11 mouse cellular contexts compared by ENCODE assay signal in the genomic region with DNA sequence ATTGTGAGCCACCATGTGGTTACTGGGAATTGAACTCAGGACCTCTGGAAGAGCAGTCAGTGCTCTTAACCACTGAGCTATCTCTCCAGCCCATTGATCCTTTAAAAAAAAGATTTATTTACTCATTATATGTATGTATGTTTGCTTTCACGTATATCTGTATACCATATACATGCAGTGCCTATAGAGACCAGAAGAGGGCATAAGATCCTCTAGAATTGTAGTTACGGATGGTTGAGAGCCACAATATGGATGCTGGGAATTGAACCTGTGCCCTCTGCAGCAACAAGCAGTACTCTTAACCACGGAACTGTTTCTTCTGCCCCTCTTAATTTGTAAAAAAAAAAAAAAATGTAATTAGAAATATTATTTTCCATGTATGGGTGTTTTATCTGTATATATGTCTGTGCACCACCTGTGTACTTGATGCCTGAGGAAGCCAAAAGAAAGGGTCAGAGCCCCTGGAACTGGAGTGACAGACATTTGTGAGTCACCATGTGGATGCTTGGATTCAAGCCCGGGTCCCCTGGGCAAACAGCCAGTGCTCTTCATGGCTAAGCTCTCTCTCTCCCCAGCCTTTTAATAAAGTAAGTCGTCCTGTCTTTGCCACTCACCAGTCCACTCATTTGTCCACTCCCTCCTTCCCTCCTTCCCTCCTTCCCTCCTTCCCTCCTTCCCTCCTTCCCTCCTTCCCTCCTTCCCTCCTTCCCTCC. TPM values are rescaled to one million over a fixed set of nuclear protein-coding genes. Genes with fewer than 3 reads are reported as not detected.
A peak's percentile ranks its signal among the peaks of the same experiment; 100 is the strongest.
DNase-seq lines count a peak whose midpoint lies in the region; ATAC-seq and TF ChIP-seq lines count a peak whose summit lies in the region.
"Had no signal": no experiment of that assay in that cellular context is flagged by ENCODE, and none has a peak within 500 bp of the region (broad histone marks: within the 10 kb centered on the region; RNA-seq: fewer than 3 reads in every experiment).

No protein-coding gene starts in this region.

- no peaks in the 10 kb centered on the region for H3K27me3 ChIP-seq in lung, embryonic 14.5 days (ENCODE audit: insufficient read depth, low read length)

- no peaks in the 10 kb centered on the region for H3K36me3 ChIP-seq in lung, embryonic 14.5 days (ENCODE audit: insufficient read depth)
- H3K36me3 ChIP-seq: embryonic facial prominence, embryonic 10.5 days; heart, embryonic 13.5 days had no signal

- no peak overlapping the region for H3K4me3 ChIP-seq in gastrocnemius, adult 2 months
- H3K4me3 ChIP-seq in lung, embryonic 14.5 days (ENCODE audit: low read depth, low read length): no peak overlapping the region
- H3K4me3 ChIP-seq: embryonic facial prominence, embryonic 10.5 days; heart, embryonic 13.5 days had no signal

- peak; percentile 47 for DNase-seq in gastrocnemius, adult 2 months
- DNase-seq in gastrocnemius, postnatal 25 days: no peak
- DNase-seq in lung, embryonic 14.5 days: peak; percentile 84
- DNase-seq in lung, adult 18-20 months: no peak
- peak; percentile 9 for DNase-seq in MEL-GATA-1-ER (ENCODE audit: extremely low read depth, low read depth)
- DNase-seq in cerebellum, postnatal 36 days: peak; percentile 43 to 62
- no peak for DNase-seq in spleen, adult 18-20 months
- DNase-seq in spleen, postnatal 36 days (ENCODE audit: low spot score in 2 of 2): no peak

- intact Hi-C loops in gastrocnemius, adult 2 months (cut with DNase I): no loop called here

- no peak overlapping the region for H3K27ac ChIP-seq in gastrocnemius, adult 2 months
- no peak overlapping the region for H3K27ac ChIP-seq in lung, embryonic 14.5 days (ENCODE audit: low read depth)
- H3K27ac ChIP-seq: embryonic facial prominence, embryonic 10.5 days; heart, embryonic 13.5 days had no signal

- H3K4me1 ChIP-seq in lung, embryonic 14.5 days (ENCODE audit: insufficient read depth): no peaks in the 10 kb centered on the region
- H3K4me1 ChIP-seq: embryonic facial prominence, embryonic 10.5 days; heart, embryonic 13.5 days had no signal

- H3K4me2 ChIP-seq in lung, embryonic 14.5 days: no peak overlapping the region
- H3K4me2 ChIP-seq: heart, embryonic 13.5 days had no signal

- TF ChIP-seq CTCF in gastrocnemius, adult 2 months (IDR thresholded peaks at IDR 0.05): peak; percentile 15; the same call in 1 of the 2 replicates
- TF ChIP-seq CTCF in lung, embryonic 14.5 days (IDR thresholded peaks at IDR 0.05; ENCODE audit: low read depth): peak; percentile 31

- no peaks in the 10 kb centered on the region for H3K9me3 ChIP-seq in lung, embryonic 14.5 days (ENCODE audit: low read depth, low read length)
- H3K9me3 ChIP-seq: embryonic facial prominence, embryonic 10.5 days had no signal

- no peak for ATAC-seq in lung, embryonic 14.5 days (ENCODE audit: insufficient read depth)

- no peak overlapping the region for H3K9ac ChIP-seq in lung, embryonic 14.5 days
- H3K9ac ChIP-seq: heart, embryonic 13.5 days had no signal

- 57% methylated on average over 5 of the region's 5 CpGs for WGBS in lung, embryonic 14.5 days

RNA-seq across cellular contexts. Expression of a gene that starts 7.0 kb away (rescaled TPM):
- total RNA-seq in gastrocnemius, adult 2 months (2021): 1 to 10 TPM; 2.7 to 4.9 TPM
- 1 to 10 TPM; 2.3 to 3.4 TPM for total RNA-seq in gastrocnemius, postnatal 25 days (2021)
- polyA plus RNA-seq in lung, embryonic 14.5 days (2014; fragmentation: Nextera tagmentation; extraction: Ambion mirVana): not detected in 2 replicates
- total RNA-seq: left cerebral cortex, adult 18-20 months had no signal
- polyA plus RNA-seq: embryonic facial prominence, embryonic 10.5 days; heart, embryonic 13.5 days had no signal

RNA-seq across cellular contexts. Expression of a gene that starts 13.6 kb away (rescaled TPM):
- total RNA-seq in gastrocnemius, adult 2 months (2021): 1 to 10 TPM; 3.7 to 4.2 TPM
- total RNA-seq in gastrocnemius, postnatal 25 days (2021): 1 to 10 TPM; 3.5 to 5.1 TPM
- 63.5 TPM in 2 replicates for polyA plus RNA-seq in lung, embryonic 14.5 days (2014; fragmentation: Nextera tagmentation; extraction: Ambion mirVana)

RNA-seq across cellular contexts. Expression of a gene that starts 20.3 kb away (rescaled TPM):
- not detected for total RNA-seq in gastrocnemius, adult 2 months (2021)
- total RNA-seq in gastrocnemius, postnatal 25 days (2021): not detected
- polyA plus RNA-seq in lung, embryonic 14.5 days (2014; fragmentation: Nextera tagmentation; extraction: Ambion mirVana): 0.34 and 0.46 TPM in 2 replicates
- total RNA-seq: left cerebral cortex, adult 18-20 months had no signal
- polyA plus RNA-seq: embryonic facial prominence, embryonic 10.5 days had no signal

RNA-seq across cellular contexts. Expression of a gene that starts 28.3 kb away (rescaled TPM):
- 10 to 100 TPM; 37.4 to 38.3 TPM for total RNA-seq in gastrocnemius, adult 2 months (2021)
- total RNA-seq in gastrocnemius, postnatal 25 days (2021): 10 to 100 TPM; 37.2 to 40.1 TPM
- 115 and 117 TPM in 2 replicates for polyA plus RNA-seq in lung, embryonic 14.5 days (2014; fragmentation: Nextera tagmentation; extraction: Ambion mirVana)

RNA-seq across cellular contexts. Expression of a gene that starts 33.6 kb away (rescaled TPM):
- total RNA-seq in gastrocnemius, adult 2 months (2021): under 1 TPM; 0.13 to 0.14 TPM
- under 1 TPM; 0.33 to 0.75 TPM for total RNA-seq in gastrocnemius, postnatal 25 days (2021)
- 0.23 and 0.42 TPM in 2 replicates for polyA plus RNA-seq in lung, embryonic 14.5 days (2014; fragmentation: Nextera tagmentation; extraction: Ambion mirVana)

Comparison
In these comparisons a context has a peak if more than half of its experiments do, and no peak if none do; other contexts are left out.
1. DNase-seq: peak in gastrocnemius, adult 2 months (single experiment), lung, embryonic 14.5 days (single experiment), MEL-GATA-1-ER (single experiment) and cerebellum, postnatal 36 days (2 of 2); none in gastrocnemius, postnatal 25 days (single experiment), lung, adult 18-20 months (0 of 2), spleen, adult 18-20 months (0 of 2) and spleen, postnatal 36 days (0 of 2).